Mouse (Mus musculus) liver, embryonic 15.5 days (tissue): ENCODE data around the gene Stx12. TPM values are rescaled to one million over a fixed set of nuclear protein-coding genes. Genes with fewer than 3 reads are reported as not detected.
A peak's percentile ranks its signal among the peaks of the same experiment; 100 is the strongest.

Experiments used
- ATAC-seq: fragments of 200-750 bp; cut with Nextera tagmentation; 2 replicates; pipeline ENCODE4 v1.8.0; 2017; ENCODE audit warnings: moderate number of reproducible peaks, mild to moderate bottlenecking, moderate library complexity; ENCODE audit not compliant: insufficient read depth
- H3K27ac ChIP-seq: fragments of 300-500 bp; sonication (generic); replicated peaks from 2 replicates; pipeline ENCODE4 v1.5.1; 2015; ENCODE audit warnings: mild to moderate bottlenecking, inconsistent platforms
- H3K27me3 ChIP-seq: fragments of 300-500 bp; sonication (generic); 2 replicates; pipeline ENCODE4 v1.6.1; 2015; ENCODE audit warnings: mild to moderate bottlenecking, inconsistent platforms
- H3K36me3 ChIP-seq: fragments of 300-500 bp; sonication (generic); replicated peaks from 2 replicates; pipeline ENCODE4 v1.6.1; 2015; ENCODE audit warnings: moderate library complexity, mild to moderate bottlenecking, inconsistent platforms
- H3K4me1 ChIP-seq: fragments of 300-500 bp; sonication (generic); replicated peaks from 2 replicates; pipeline ENCODE4 v1.6.1; 2015; ENCODE audit warnings: inconsistent platforms
- H3K4me2 ChIP-seq: fragments of 300-500 bp; sonication (generic); 2 replicates; pipeline ENCODE4 v1.6.1; 2015; ENCODE audit warnings: moderate library complexity, mild to moderate bottlenecking, inconsistent platforms
- H3K4me3 ChIP-seq: fragments of 300-500 bp; sonication (generic); replicated peaks from 2 replicates; pipeline ENCODE4 v1.5.1; 2015; ENCODE audit warnings: mild to moderate bottlenecking, inconsistent platforms
- H3K9ac ChIP-seq: fragments of 300-500 bp; sonication (generic); 2 replicates; pipeline ENCODE4 v1.6.1; 2015; ENCODE audit warnings: moderate library complexity, mild to moderate bottlenecking, inconsistent platforms
- H3K9me3 ChIP-seq: fragments of 300-500 bp; sonication (generic); replicated peaks from 2 replicates; pipeline ENCODE4 v1.6.1; 2016; ENCODE audit warnings: inconsistent platforms
- WGBS: fragments of 180-500 bp; shearing (Covaris S2); methylation state at CpG from one replicate; pipeline ENCODE4 v1.1.7; 2015; ENCODE audit warnings: mixed read lengths; ENCODE audit not compliant: insufficient replicate concordance; 5-methylcytosine and 5-hydroxymethylcytosine counted together
- polyA plus RNA-seq: library from polyadenylated mRNA; unstranded; fragments of >200 nt; fragmentation: Nextera tagmentation; extraction: Ambion mirVana; gene quantifications from 2 replicates; pipeline ENCODE4 v1.2.1, GENCODE M21; 2015

Gene Stx12
- polyA plus RNA-seq, 1 experiment from 2014 or later: 15.9 TPM

DNA sequence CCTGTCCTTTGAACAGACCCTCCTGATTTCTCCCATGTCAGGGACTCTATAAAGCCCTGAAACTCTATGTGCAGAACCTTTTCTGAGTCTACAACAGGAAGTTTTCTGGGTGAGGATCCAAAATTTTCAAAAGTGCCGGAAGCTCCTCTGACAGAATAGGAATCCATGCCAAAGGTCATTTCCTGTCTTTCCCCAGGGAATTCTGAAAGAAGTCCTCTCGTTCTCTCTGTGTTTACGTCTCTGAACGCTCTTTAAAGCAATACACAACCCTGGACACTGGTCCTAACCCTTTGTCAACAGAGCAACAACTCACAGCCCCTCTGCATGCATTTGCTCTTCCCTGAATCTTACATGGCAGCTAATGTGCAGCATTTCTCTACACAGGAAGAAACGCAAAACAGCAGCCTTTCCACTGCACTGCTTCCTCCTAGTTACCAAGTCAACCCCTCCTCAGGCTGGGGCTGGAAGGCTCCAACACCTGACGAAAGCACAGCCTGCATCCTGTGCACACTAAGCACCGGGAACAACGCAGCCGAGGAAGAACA is 20.5 kb upstream of the Stx12 start:
- 72% methylated on average over 9 of the region's 9 CpGs for WGBS
- no peak overlapping the region for H3K9ac ChIP-seq
- ATAC-seq: no peak
- H3K36me3 ChIP-seq: peaks cover 74% of the 10 kb centered on the region
- no peak overlapping the region for H3K4me2 ChIP-seq
- no peak overlapping the region for H3K4me3 ChIP-seq
- no peak overlapping the region for H3K27ac ChIP-seq
- H3K4me1 ChIP-seq: peaks cover 4% of the 10 kb centered on the region; the same call in 1 of the 2 replicates
- H3K9me3 ChIP-seq: no peaks in the 10 kb centered on the region
- no peaks in the 10 kb centered on the region for H3K27me3 ChIP-seq

DNA sequence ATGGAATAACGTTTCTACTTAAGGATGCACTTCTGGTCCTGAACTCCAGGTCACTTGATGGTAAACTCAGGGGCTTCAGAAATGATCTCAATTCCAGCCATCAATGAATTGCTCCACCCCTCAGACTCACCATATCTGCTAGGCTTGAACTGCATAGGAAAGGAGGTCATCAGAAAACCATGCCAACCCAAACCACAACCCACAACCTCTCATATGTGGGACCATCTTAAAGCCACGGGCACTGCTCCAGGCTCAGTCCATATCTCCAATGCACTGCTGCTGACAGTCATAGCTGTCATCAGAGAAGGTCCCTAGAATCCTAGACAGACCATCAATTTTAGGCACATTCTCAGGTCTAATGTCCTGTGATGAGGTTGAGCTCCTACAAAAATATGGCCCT is 19.8 kb upstream of the Stx12 start:
- 54% methylated on average over 2 of the region's 2 CpGs for WGBS
- H3K27ac ChIP-seq: no peak overlapping the region

DNA sequence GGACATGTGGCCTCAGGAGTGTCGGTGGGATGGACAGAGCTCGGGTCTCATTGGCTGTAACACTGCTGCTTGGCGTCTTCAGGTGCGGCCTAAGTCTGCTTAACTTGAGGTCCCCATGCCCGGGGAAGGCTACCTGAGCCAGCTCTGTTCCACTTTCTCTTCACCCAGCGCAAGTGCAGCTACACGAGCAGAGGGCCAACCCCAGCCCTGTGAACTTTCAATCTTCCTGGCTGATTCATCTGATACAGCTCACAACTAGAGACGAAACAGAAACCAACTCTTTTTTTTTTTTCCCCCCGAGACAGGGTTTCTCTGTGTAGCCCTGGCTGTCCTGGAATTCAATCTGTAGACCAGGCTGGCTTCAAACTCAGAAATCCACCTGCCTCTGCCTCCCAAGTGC is 13.9 kb upstream of the Stx12 start:
- no peak for ATAC-seq
- Histone ChIP-seq H3K4me2 (no peak overlapping the region), H3K36me3 (peaks cover 31% of the 10 kb centered on the region), H3K27me3 (peaks cover 17% of the 10 kb centered on the region), H3K4me3 (no peak overlapping the region), H3K9ac (no peak overlapping the region), H3K4me1 (peaks cover 8% of the 10 kb centered on the region), H3K9me3 (no peaks in the 10 kb centered on the region), H3K27ac (no peak overlapping the region)
- 70% methylated on average over 9 of the region's 9 CpGs for WGBS

More for the DNA sequence above, 19.8 kb upstream of the Stx12 start:
- no peak overlapping the region for H3K9ac ChIP-seq
- H3K27me3 ChIP-seq: no peaks in the 10 kb centered on the region
- H3K9me3 ChIP-seq: no peaks in the 10 kb centered on the region
- H3K4me3 ChIP-seq: no peak overlapping the region
- H3K4me2 ChIP-seq: no peak overlapping the region
- H3K36me3 ChIP-seq: peaks cover 69% of the 10 kb centered on the region
- peaks cover 4% of the 10 kb centered on the region; the same call in 1 of the 2 replicates for H3K4me1 ChIP-seq
- ATAC-seq: no peak

DNA sequence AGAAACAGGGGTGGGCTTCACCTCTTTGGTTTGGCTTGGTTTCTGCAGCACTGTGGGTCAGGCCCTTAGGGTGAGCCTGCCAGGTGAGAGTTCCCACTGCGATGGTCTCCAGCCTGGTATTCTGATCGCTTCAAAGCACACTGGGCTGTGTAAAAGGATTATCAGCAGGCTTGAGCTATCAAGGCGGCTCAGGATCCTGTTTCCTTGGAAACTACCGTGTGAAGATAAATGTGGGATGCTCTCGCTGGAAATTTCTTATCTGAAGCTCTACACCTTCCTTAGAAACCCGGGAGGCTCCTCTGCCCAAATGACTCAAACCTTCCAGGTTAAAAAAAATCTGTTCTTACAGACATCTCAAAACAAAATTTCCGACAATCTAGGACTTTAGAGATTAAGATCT is 10.1 kb upstream of the Stx12 start:
- no peak for ATAC-seq
- Histone ChIP-seq H3K36me3 (no peaks in the 10 kb centered on the region), H3K27me3 (peaks cover 17% of the 10 kb centered on the region), H3K4me2 (no peak overlapping the region), H3K9me3 (no peaks in the 10 kb centered on the region), H3K4me3 (no peak overlapping the region), H3K27ac (no peak overlapping the region), H3K9ac (no peak overlapping the region), H3K4me1 (peaks cover 8% of the 10 kb centered on the region)
- 21% methylated on average over 7 of the region's 7 CpGs for WGBS

DNA sequence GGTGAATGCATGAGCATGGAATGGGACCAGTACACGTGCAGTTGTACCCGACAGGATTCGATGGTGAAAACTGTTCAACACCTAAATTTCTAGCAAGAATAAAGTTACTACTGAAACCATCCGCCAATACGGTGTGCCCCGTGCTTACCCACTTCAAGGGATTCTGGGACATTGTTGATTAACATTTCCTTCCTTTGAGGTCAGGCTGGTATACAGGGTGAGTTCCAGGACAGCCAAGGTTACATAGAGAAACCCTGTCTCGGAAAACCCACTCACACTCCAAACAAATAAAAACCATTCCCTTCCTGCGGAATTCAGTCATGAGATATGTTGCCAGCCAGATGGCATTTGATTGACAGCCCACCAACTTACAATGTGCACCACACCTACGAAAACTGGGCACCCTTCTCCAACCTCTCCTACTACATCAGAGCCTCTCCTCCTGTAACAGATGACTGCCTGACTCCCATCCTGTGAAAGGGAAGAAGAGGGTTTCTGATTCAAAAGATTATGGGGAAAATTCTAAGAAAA is 600 bp upstream of the Stx12 start:
- no peaks in the 10 kb centered on the region for H3K9me3 ChIP-seq
- peak overlapping the region; percentile 89 for H3K4me3 ChIP-seq
- H3K4me1 ChIP-seq: peaks cover 36% of the 10 kb centered on the region
- peaks cover 16% of the 10 kb centered on the region for H3K36me3 ChIP-seq
- no peak for ATAC-seq
- peak overlapping the region; percentile 91 for H3K9ac ChIP-seq
- peak overlapping the region; percentile 96 for H3K4me2 ChIP-seq
- 8% methylated on average over 9 of the region's 9 CpGs for WGBS
- no peaks in the 10 kb centered on the region for H3K27me3 ChIP-seq
- peak overlapping the region; percentile 92; the same call in 1 of the 2 replicates for H3K27ac ChIP-seq

DNA sequence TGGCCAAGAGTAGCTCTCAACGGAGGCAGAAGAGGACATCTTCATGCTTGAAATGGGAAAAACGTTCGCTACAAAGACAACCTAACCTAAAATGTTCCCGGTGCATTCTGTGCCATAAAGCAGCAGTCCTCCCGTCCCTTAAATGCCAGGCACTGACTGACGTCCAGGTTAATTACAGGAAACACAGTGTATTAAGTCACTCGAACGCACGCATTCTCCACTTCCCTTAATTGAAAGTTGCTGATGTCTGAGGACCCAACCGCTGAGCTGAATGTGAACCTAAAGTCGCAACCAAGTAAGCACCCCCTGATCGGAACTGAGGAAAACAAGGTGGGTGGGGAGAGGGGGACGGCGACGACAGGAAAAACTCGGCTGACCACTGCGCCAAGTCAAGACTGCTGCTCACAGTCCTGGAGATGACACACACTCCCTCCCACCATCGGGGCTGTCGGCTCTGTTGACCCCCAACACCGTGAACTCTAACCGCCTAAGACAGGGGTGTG is 697 bp downstream of the Stx12 start:
- H3K4me2 ChIP-seq: peak overlapping the region; percentile 96
- no peaks in the 10 kb centered on the region for H3K9me3 ChIP-seq
- H3K4me3 ChIP-seq: peak overlapping the region; percentile 89
- ATAC-seq: 0 out of 2 replicates have a peak, but pooled peaks have one; percentile 4
- peak overlapping the region; percentile 91 for H3K9ac ChIP-seq
- H3K27ac ChIP-seq: peak overlapping the region; percentile 92
- WGBS: 1% methylated on average over 21 of the region's 21 CpGs
- peaks cover 20% of the 10 kb centered on the region for H3K36me3 ChIP-seq
- peaks cover 36% of the 10 kb centered on the region for H3K4me1 ChIP-seq
- H3K27me3 ChIP-seq: no peaks in the 10 kb centered on the region

DNA sequence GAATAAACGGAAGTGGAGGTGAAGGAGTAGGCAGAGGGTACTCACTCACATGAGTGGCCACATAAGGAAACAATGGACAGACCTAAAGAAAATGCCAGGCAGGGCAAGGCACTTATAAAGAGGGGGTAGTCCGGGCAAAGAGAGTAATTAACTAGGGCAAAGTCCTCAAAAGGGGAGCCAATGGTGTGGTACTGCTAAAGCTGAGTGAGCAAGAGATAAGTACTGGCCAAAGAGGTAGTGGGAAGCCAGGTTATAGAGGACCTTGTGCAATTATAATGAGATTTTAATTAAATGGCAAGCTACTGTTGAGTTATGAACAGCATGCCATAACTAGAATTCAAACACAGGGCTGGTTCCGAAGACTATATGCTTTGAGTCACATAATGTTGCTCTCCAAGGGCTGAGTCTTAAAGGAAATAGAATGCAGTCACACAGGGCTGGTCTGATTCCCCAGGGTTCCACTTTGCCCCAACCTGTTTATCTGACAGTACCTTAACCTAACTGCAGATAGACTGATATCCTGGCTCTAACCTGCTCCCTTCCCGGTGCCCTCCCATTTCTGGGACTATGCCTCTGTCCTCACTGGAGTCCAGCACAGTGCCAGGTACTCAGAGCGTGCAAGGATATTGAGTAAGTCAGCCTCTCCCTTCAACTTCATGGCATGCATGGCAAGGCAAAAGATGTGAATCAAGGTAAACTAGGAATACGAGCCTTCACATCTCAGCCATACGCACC is 9.8 kb downstream of the Stx12 start:
- no peak for ATAC-seq
- Histone ChIP-seq H3K27ac (no peak overlapping the region), H3K4me3 (no peak overlapping the region), H3K9ac (no peak overlapping the region), H3K9me3 (no peaks in the 10 kb centered on the region), H3K27me3 (no peaks in the 10 kb centered on the region), H3K36me3 (peaks cover 25% of the 10 kb centered on the region), H3K4me1 (peaks cover 26% of the 10 kb centered on the region), H3K4me2 (no peak overlapping the region)
- WGBS: 66% methylated on average over 7 of the region's 7 CpGs

DNA sequence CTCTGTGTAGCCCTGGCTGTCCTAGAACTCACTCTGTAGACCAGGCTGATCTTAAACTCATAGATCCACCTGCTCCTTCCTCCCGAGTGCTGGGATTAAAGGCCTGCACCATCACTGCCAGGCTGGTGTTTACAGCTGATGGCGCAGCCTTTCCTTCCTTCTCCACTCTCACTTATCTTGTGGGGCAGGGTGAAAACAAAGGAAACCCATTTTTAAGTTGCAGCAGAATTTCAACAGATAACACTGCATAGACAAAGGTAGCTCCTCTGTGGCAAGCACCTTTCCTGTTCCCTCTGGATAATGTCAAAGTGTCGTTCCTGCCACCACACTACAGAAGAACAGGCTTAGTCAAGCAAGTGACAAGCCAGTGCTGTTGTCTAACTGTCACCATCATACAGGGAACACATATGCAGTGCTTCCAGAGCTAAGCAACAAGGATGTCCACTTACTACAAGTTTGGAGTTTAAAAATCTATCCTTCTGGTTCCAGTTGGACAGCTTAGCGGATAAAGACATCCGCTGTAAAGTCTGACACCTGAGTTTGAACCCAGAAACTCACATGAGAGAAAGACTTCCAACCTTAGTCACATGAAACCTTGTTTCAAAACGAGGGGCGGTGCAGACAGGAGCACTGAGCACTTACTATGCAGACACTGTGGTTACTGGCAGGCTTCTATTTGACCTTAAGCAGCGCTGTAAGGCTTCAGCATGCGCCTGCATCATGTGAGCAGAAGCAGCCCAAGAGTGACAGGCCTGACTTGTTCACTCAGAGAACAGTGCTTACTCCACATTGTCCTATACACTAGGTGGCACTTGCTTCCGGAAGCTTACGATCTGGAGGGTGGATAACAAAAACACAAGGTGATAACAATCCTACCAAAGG is 10.6 kb downstream of the Stx12 start:
- H3K4me3 ChIP-seq: no peak overlapping the region
- peaks cover 33% of the 10 kb centered on the region for H3K36me3 ChIP-seq
- no peaks in the 10 kb centered on the region for H3K9me3 ChIP-seq
- no peak overlapping the region for H3K4me2 ChIP-seq
- H3K4me1 ChIP-seq: peaks cover 26% of the 10 kb centered on the region
- H3K9ac ChIP-seq: no peak overlapping the region
- H3K27ac ChIP-seq: no peak overlapping the region
- WGBS: 57% methylated on average over 11 of the region's 11 CpGs
- no peaks in the 10 kb centered on the region for H3K27me3 ChIP-seq
- ATAC-seq: no peak

DNA sequence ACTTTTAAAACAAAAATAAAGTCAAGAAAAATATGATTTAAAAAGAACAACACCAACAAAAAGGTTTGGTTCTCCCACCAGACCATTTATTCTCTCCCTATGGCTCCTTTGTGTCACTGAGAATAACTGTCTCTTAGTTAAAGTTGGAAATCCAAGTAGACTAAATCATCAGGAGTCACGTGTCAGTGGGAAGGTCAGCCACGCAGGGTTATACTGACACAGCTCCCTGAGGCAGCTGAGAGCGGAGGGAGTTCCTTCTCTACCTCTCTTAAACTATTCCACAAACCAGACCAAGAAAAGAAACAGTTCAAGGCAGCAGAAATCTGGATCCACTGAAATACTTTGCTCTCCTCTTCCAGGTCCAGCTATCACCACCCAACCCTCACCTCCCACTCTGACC is 13.2 kb downstream of the Stx12 start:
- Histone ChIP-seq H3K4me2 (no peak overlapping the region), H3K9ac (no peak overlapping the region), H3K27me3 (no peaks in the 10 kb centered on the region), H3K4me3 (no peak overlapping the region), H3K36me3 (peaks cover 59% of the 10 kb centered on the region), H3K4me1 (peaks cover 26% of the 10 kb centered on the region), H3K27ac (no peak overlapping the region), H3K9me3 (no peaks in the 10 kb centered on the region)
- ATAC-seq: no peak
- WGBS: 93% methylated on average over 3 of the region's 3 CpGs

DNA sequence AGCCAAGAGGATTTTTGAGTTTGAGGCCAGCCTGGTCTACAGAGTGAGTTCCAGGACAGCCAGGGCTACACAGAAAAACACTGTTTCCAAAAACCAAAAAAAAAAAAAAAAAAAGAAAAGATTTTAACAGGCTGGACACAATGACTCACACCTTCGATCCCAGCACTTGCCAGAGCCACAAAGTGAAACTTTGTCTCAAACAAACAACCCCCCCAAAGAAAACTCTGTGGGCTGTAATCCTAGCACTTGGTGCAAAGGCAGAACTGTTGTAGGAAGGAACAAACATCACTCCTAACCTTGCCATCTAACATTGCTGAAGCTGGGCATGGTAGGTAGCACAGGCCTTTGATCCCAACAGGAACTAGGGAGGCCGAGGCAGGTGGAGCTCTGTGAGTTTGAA is 19.5 kb downstream of the Stx12 start:
- Histone ChIP-seq H3K36me3 (peaks cover 87% of the 10 kb centered on the region), H3K4me3 (no peak overlapping the region), H3K4me1 (no peaks in the 10 kb centered on the region; the same call in 1 of the 2 replicates), H3K4me2 (no peak overlapping the region), H3K27ac (no peak overlapping the region), H3K9ac (no peak overlapping the region), H3K27me3 (no peaks in the 10 kb centered on the region), H3K9me3 (no peaks in the 10 kb centered on the region)
- no peak for ATAC-seq
- WGBS: 86% methylated on average over 2 of the region's 2 CpGs

DNA sequence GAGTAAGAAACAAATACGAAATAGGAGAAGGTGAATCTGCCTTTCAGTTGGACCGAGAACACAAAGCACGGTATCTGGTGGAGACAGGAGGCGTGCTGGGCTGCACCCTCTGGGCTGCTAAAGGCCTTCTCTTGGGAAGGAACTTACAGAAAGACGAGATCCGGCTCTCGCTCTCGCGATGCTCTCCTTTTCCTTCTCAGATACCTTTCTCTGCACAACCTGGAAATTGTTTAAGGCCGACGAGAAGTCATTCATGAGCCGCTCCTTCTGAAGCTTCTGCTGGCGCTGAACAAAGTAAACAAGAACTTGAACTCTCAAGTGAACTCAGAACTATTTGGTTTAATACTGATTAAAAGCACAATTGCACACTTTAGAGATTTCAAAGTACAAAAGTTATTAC is 21.3 kb downstream of the Stx12 start:
- Histone ChIP-seq H3K4me1 (no peaks in the 10 kb centered on the region; the same call in 1 of the 2 replicates), H3K4me2 (no peak overlapping the region), H3K27ac (no peak overlapping the region), H3K27me3 (no peaks in the 10 kb centered on the region), H3K9ac (no peak overlapping the region), H3K4me3 (no peak overlapping the region), H3K36me3 (peaks cover 84% of the 10 kb centered on the region), H3K9me3 (no peaks in the 10 kb centered on the region)
- ATAC-seq: no peak
- WGBS: 87% methylated on average over 13 of the region's 13 CpGs
